Comparison of ENCODE assay signal across 1 mouse cellular context in genomic region chr17:26068024-26068830, GRCm38 (mm10).
TF ChIP-seq lines count a peak whose summit lies in the region.

No protein-coding gene starts in this region.

TF ChIP-seq in MEL, 35 proteins besides CTCF, POLR2A, EP300 and RAD21 (continued from another document):
- TF ChIP-seq ELF1 (IDR thresholded peaks at IDR 0.05; ENCODE audit: low read depth, low read length) (no peak), ZC3H11A (IDR thresholded peaks at IDR 0.05; ENCODE audit: low read depth, low read length) (no peak), USF2 (IDR thresholded peaks at IDR 0.05; ENCODE audit: borderline replicate concordance in 1 of 2, insufficient read depth in 1 of 2, low read depth in 1 of 2, low read length in 2 of 2) (no peak), CHD2 (IDR thresholded peaks at IDR 0.05; ENCODE audit: low read length) (no peak), MXI1 (IDR thresholded peaks at IDR 0.05; ENCODE audit: low read depth, low read length) (no peak), MEF2A (IDR thresholded peaks at IDR 0.05; ENCODE audit: extremely low read depth, insufficient replicate concordance, low read depth, low read length, poor library complexity, severe bottlenecking) (no peak), ETS1 (IDR thresholded peaks at IDR 0.05; ENCODE audit: low read depth, low read length) (no peak), ZMIZ1 (IDR thresholded peaks at IDR 0.05; ENCODE audit: low read depth, low read length) (no peak), SMC3 (IDR thresholded peaks at IDR 0.05; ENCODE audit: low read depth, low read length) (no peak), SIN3A (IDR thresholded peaks at IDR 0.05; ENCODE audit: low read length) (no peak), E2F4 (IDR thresholded peaks at IDR 0.05; ENCODE audit: borderline replicate concordance, low read depth, low read length) (no peak), TBP (IDR thresholded peaks at IDR 0.05; ENCODE audit: low read depth, low read length) (no peak), NELFE (IDR thresholded peaks at IDR 0.05; ENCODE audit: low read depth, low read length) (no peak), RCOR1 (IDR thresholded peaks at IDR 0.05; ENCODE audit: low read depth, low read length) (no peak), CHD1 (IDR thresholded peaks at IDR 0.05; ENCODE audit: low read depth, low read length) (no peak)
TF ChIP-seq in MEL: peak in this region for 0.
